Mouse (Mus musculus): ENCODE results near the gene Gm2012. TPM values are rescaled to one million over a fixed set of nuclear protein-coding genes. Genes with fewer than 3 reads are reported as not detected.
"Not testable (repeated sequence)": the region's sequence is repeated elsewhere in the genome, so short reads cannot be mapped to it uniquely, and the experiment has no call there.

Gene Gm2012
- polyA plus RNA-seq (2014; fragmentation: Nextera tagmentation; extraction: Ambion mirVana), result not detected in 2 replicates

GRCm38 (mm10) chrX:26231255-26231654 lies at the start of gene Gm2012:
Gm2012 (minus strand) TSS chrX:26231355.
- WGBS, result 100% methylated on average over 1 of the region's 5 CpGs

GRCm38 (mm10) chrX:26159146-26159545 lies 72.0 kb downstream of the Gm2012 start:
- not testable (repeated sequence) for H3K4me1 ChIP-seq (replicated peaks; ENCODE audit: control insufficient read depth, insufficient read depth, low read length); DNase-seq (ENCODE audit: low spot score); H3K9me3 ChIP-seq (ENCODE audit: control insufficient read depth, low read length); H3K9ac ChIP-seq; H3K27ac ChIP-seq; H3K27me3 ChIP-seq (ENCODE audit: control insufficient read depth, insufficient read depth, low read length); H3K36me3 ChIP-seq (replicated peaks; ENCODE audit: control insufficient read depth, insufficient read depth); H3K4me3 ChIP-seq (replicated peaks; ENCODE audit: low read length); H3K4me2 ChIP-seq (replicated peaks); ATAC-seq (ENCODE audit: low FRiP score)
- 81% methylated on average over 12 of the region's 12 CpGs for WGBS

More at GRCm38 (mm10) chrX:26231255-26231654, at the start of gene Gm2012:
- H3K27ac ChIP-seq; H3K4me3 ChIP-seq (replicated peaks; ENCODE audit: low read length); H3K9ac ChIP-seq; H3K4me1 ChIP-seq (replicated peaks; ENCODE audit: control insufficient read depth, insufficient read depth, low read length); H3K4me2 ChIP-seq (replicated peaks); H3K9me3 ChIP-seq (ENCODE audit: control insufficient read depth, low read length); ATAC-seq (ENCODE audit: low FRiP score); H3K27me3 ChIP-seq (ENCODE audit: control insufficient read depth, insufficient read depth, low read length); H3K36me3 ChIP-seq (replicated peaks; ENCODE audit: control insufficient read depth, insufficient read depth); DNase-seq (ENCODE audit: low spot score): not testable (repeated sequence)

Small RNA genes lying within 50 kb of the gene (microRNA-seq; reads per million reads assigned to microRNA genes)
- gene Gm26302, result not detected

Other genes with a start within 250 kb of the Gm2012 start
- gene Gm5168, start 180.3 kb downstream of the Gm2012 start, polyA plus RNA-seq (2014; fragmentation: Nextera tagmentation; extraction: Ambion mirVana), result not detected in 2 replicates
- gene Gm2030, start 78.7 kb upstream of the Gm2012 start, polyA plus RNA-seq (2014; fragmentation: Nextera tagmentation; extraction: Ambion mirVana), result not detected in 2 replicates

All from hindbrain, embryonic 14.5 days (tissue).